Mouse (Mus musculus) lung, adult 2 months (tissue): Measurements from ENCODE around the gene Map3k7.

ENCODE experiments used
- CTCF ChIP-seq: fragments of 200-500 bp; IDR thresholded peaks from 2 replicates; pipeline ENCODE4 v1.5.1; 2011; ENCODE audit warnings: mild to moderate bottlenecking, low read length, control low read depth; ENCODE audit not compliant: insufficient read depth
- POLR2A ChIP-seq: fragments of 200-500 bp; IDR thresholded peaks from 2 replicates; pipeline ENCODE4 v1.6.1; 2011; ENCODE audit warnings: low read depth, mild to moderate bottlenecking, control low read depth, low read length, borderline replicate concordance; ENCODE audit errors: extremely low read depth

DNA sequence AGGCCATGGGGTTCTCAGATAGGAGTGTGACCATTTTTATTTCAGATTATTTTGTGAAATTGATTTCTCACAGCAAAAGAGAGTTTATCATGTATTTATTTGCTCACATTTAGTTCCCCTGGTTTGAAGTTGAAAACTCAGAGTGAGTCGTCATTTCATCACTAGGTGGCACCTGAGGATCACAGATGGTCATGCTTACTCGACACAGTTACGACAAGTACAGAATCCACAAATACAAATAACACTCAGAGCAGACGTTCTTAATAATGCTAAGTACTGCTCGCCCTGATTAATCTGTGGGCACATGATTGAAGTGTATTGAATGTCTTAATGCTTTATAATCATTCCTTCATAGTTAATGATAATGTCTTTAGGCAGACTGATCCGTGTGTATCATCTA, 8.3 kb downstream of the Map3k7 start:
- TF ChIP-seq POLR2A (no peak), CTCF (no peak)
